Mouse (Mus musculus) hindbrain, embryonic 12.5 days (tissue): ENCODE measurements around the gene Sh3pxd2a. TPM values are rescaled to one million over a fixed set of nuclear protein-coding genes. Genes with fewer than 3 reads are reported as not detected.

ENCODE experiments used
- ATAC-seq: fragments of 200-750 bp; cut with Nextera tagmentation; 2 replicates; pipeline ENCODE4 v1.8.0; 2017; ENCODE audit warnings: moderate TSS enrichment; ENCODE audit not compliant: low FRiP score
- H3K27ac ChIP-seq: fragments of 300-500 bp; sonication (generic); 2 replicates; pipeline ENCODE4 v1.5.1; 2016; ENCODE audit warnings: mild to moderate bottlenecking
- H3K27me3 ChIP-seq: fragments of 300-500 bp; sonication (generic); 2 replicates; pipeline ENCODE4 v1.6.1; 2016; ENCODE audit warnings: mild to moderate bottlenecking
- H3K36me3 ChIP-seq: fragments of 300-500 bp; sonication (generic); 2 replicates; pipeline ENCODE4 v1.6.1; 2016; ENCODE audit warnings: mild to moderate bottlenecking
- H3K4me1 ChIP-seq: fragments of 300-500 bp; sonication (generic); 2 replicates; pipeline ENCODE4 v1.6.1; 2016
- H3K4me2 ChIP-seq: fragments of 300-500 bp; sonication (generic); replicated peaks from 2 replicates; pipeline ENCODE4 v1.6.1; 2016; ENCODE audit warnings: mild to moderate bottlenecking
- H3K4me3 ChIP-seq: fragments of 300-500 bp; sonication (generic); 2 replicates; pipeline ENCODE4 v1.5.1; 2016; ENCODE audit warnings: mild to moderate bottlenecking
- H3K9ac ChIP-seq: fragments of 300-500 bp; sonication (generic); 2 replicates; pipeline ENCODE4 v1.6.1; 2016; ENCODE audit warnings: mild to moderate bottlenecking, moderate library complexity
- H3K9me3 ChIP-seq: fragments of 300-500 bp; sonication (generic); replicated peaks from 2 replicates; pipeline ENCODE4 v1.6.1; 2016; ENCODE audit warnings: mild to moderate bottlenecking
- WGBS: fragments of 180-500 bp; shearing (Covaris S2); methylation state at CpG from one replicate; pipeline ENCODE4 v1.1.7; 2016; 5-methylcytosine and 5-hydroxymethylcytosine counted together
- polyA plus RNA-seq: library from polyadenylated mRNA; unstranded; fragments of >200 nt; fragmentation: Nextera tagmentation; extraction: Ambion mirVana; gene quantifications from 2 replicates; pipeline ENCODE4 v1.2.1, GENCODE M21; 2016

Sh3pxd2a gene
- polyA plus RNA-seq, 1 experiment from 2014 or later, result 3.9 TPM

DNA sequence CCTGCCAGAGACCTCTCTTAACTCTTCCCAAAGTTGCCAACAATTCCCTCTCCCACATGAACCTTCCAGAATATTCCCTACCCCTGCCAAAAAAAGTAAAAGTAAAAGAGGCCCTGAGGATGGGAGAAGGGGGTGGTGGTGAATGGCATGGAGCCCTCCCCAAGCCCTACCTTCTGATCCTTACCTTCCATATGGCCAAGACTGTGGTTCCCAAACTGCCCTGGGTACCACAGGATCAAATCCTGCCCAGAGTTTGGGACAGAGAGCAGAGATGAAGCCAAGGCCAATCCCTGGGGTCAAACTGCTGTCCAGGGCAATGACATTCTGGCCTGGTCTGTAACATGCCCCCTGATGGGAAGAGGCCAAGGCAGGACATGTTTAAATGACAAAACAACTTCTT lies 55.1 kb downstream of the Sh3pxd2a start:
- Histone ChIP-seq H3K9me3 (no peaks in the 10 kb centered on the region), H3K4me2 (no peak overlapping the region), H3K4me3 (no peak overlapping the region), H3K27ac (no peak overlapping the region), H3K4me1 (peaks cover 10% of the 10 kb centered on the region; the same call in 1 of the 2 replicates), H3K36me3 (no peaks in the 10 kb centered on the region), H3K9ac (no peak overlapping the region), H3K27me3 (no peaks in the 10 kb centered on the region)
- no peak for ATAC-seq

- Histone ChIP-seq H3K4me1 (peaks cover 10% of the 10 kb centered on the region; the same call in 1 of the 2 replicates), H3K4me3 (no peak overlapping the region), H3K9me3 (no peaks in the 10 kb centered on the region), H3K4me2 (no peak overlapping the region), H3K27me3 (no peaks in the 10 kb centered on the region), H3K27ac (no peak overlapping the region), H3K36me3 (no peaks in the 10 kb centered on the region), H3K9ac (no peak overlapping the region)
- 59% methylated on average over 7 of the region's 7 CpGs for WGBS
- no peak for ATAC-seq
Measured at GRCm38 (mm10) chr19:47408656-47409055, 55.5 kb downstream of the Sh3pxd2a start.

GRCm38 (mm10) chr19:47407332-47407731 lies 56.9 kb downstream of the Sh3pxd2a start:
- Histone ChIP-seq H3K9ac (no peak overlapping the region), H3K36me3 (no peaks in the 10 kb centered on the region), H3K9me3 (no peaks in the 10 kb centered on the region), H3K4me1 (peaks cover 12% of the 10 kb centered on the region), H3K27ac (no peak overlapping the region), H3K4me2 (no peak overlapping the region), H3K27me3 (no peaks in the 10 kb centered on the region), H3K4me3 (no peak overlapping the region)
- 88% methylated on average over 6 of the region's 6 CpGs for WGBS
- ATAC-seq, result no peak

- 87% methylated on average over 6 of the region's 6 CpGs for WGBS
- Histone ChIP-seq H3K4me2 (no peak overlapping the region), H3K27ac (no peak overlapping the region), H3K4me3 (no peak overlapping the region), H3K4me1 (peaks cover 12% of the 10 kb centered on the region), H3K9me3 (no peaks in the 10 kb centered on the region), H3K9ac (no peak overlapping the region), H3K27me3 (no peaks in the 10 kb centered on the region), H3K36me3 (no peaks in the 10 kb centered on the region)
- ATAC-seq, result no peak
Measured at GRCm38 (mm10) chr19:47406524-47406923, 57.7 kb downstream of the Sh3pxd2a start.

DNA sequence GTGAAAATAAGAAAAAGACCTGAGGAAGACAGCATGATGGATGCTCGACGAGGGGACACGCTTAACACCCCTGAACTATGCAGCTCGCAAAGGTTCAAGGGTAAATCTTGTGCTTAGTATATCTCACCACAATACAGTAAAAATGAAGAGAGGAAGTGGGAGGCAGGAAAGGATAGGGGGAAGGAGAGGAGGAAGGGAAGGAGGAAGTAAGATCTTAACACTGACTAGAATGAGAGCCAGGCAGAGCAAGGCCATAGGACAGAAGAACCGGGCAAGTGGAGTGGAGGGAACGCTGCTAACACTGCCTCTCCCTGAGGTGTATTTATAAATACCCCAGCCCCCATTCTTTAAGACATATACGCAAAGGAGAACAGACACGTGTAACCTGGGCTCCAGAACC lies 58.7 kb downstream of the Sh3pxd2a start:
- Histone ChIP-seq H3K4me1 (peaks cover 17% of the 10 kb centered on the region), H3K4me2 (no peak overlapping the region), H3K9me3 (no peaks in the 10 kb centered on the region), H3K9ac (no peak overlapping the region), H3K27ac (no peak overlapping the region), H3K36me3 (no peaks in the 10 kb centered on the region), H3K27me3 (no peaks in the 10 kb centered on the region), H3K4me3 (no peak overlapping the region)
- no peak for ATAC-seq
- WGBS, result 92% methylated on average over 8 of the region's 8 CpGs

- 60% methylated on average over 3 of the region's 3 CpGs for WGBS
- H3K27ac ChIP-seq, result 0 out of 2 replicates have a peak overlapping the region, but pooled peaks have one; percentile 30
- no peak overlapping the region for H3K4me2 ChIP-seq
- H3K4me1 ChIP-seq, result peaks cover 14% of the 10 kb centered on the region
- H3K4me3 ChIP-seq, result no peak overlapping the region
- no peaks in the 10 kb centered on the region for H3K9me3 ChIP-seq
- H3K27me3 ChIP-seq, result no peaks in the 10 kb centered on the region
- H3K36me3 ChIP-seq, result no peaks in the 10 kb centered on the region
- no peak for ATAC-seq
- H3K9ac ChIP-seq, result no peak overlapping the region
Measured at GRCm38 (mm10) chr19:47403391-47404379, 60.5 kb downstream of the Sh3pxd2a start.

GRCm38 (mm10) chr19:47402976-47403375 lies 61.2 kb downstream of the Sh3pxd2a start:
- H3K36me3 ChIP-seq, result no peaks in the 10 kb centered on the region
- H3K9me3 ChIP-seq, result no peaks in the 10 kb centered on the region
- peaks cover 16% of the 10 kb centered on the region for H3K4me1 ChIP-seq
- no peak overlapping the region for H3K9ac ChIP-seq
- H3K27ac ChIP-seq, result no peak overlapping the region
- H3K27me3 ChIP-seq, result no peaks in the 10 kb centered on the region
- no peak for ATAC-seq
- no peak overlapping the region for H3K4me3 ChIP-seq
- H3K4me2 ChIP-seq, result no peak overlapping the region
- 38% methylated on average over 6 of the region's 6 CpGs for WGBS

DNA sequence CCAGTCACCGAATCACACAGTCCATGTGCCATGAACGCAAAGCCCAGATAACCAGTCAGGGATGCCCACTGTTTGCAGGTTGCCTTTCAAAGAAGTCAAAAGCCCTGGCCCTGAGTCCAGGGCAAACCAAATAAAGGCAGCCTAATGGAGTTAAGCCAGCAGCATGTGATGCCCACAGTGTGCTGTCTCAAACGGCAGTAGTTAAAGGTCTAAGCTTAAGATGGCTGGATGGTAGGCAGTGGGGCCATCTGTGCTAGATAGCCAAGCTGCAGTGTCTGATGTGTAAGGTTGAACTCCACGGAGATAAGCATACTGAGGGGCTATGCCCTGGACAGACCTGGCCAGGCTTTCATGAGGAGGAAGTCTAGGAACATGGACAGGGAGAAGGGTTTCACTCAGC lies 61.7 kb downstream of the Sh3pxd2a start:
- peaks cover 20% of the 10 kb centered on the region for H3K4me1 ChIP-seq
- H3K27me3 ChIP-seq, result no peaks in the 10 kb centered on the region
- no peak overlapping the region for H3K4me3 ChIP-seq
- H3K9ac ChIP-seq, result no peak overlapping the region
- no peaks in the 10 kb centered on the region for H3K36me3 ChIP-seq
- ATAC-seq, result no peak
- no peaks in the 10 kb centered on the region for H3K9me3 ChIP-seq
- H3K27ac ChIP-seq, result no peak overlapping the region
- H3K4me2 ChIP-seq, result no peak overlapping the region
- 80% methylated on average over 4 of the region's 4 CpGs for WGBS

DNA sequence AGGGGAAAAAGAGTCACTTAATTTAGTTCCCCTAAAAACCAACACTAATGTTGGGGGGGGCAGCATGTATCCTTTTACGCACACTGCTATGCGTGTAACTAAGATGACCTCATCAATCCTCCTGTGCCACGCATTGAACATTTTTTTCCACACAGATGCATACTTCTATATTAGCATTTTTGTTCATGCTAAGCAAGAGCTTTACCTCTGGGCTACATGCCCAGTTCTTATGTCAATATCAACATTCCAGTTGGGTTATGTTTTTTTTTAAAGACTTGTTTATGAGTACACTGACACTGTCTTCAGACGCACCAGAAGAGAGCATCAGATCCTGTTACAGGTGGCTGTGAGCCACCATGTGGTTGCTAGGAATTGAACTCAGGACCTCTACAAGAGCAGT lies 64.5 kb downstream of the Sh3pxd2a start:
- H3K9me3 ChIP-seq, result no peaks in the 10 kb centered on the region
- H3K27me3 ChIP-seq, result no peaks in the 10 kb centered on the region
- 0 out of 2 replicates have a peak, but pooled peaks cover 4% of the 10 kb centered on the region for H3K36me3 ChIP-seq
- H3K4me2 ChIP-seq, result no peak overlapping the region
- ATAC-seq, result no peak
- peaks cover 20% of the 10 kb centered on the region for H3K4me1 ChIP-seq
- H3K27ac ChIP-seq, result no peak overlapping the region
- no peak overlapping the region for H3K4me3 ChIP-seq
- 84% methylated on average over 4 of the region's 4 CpGs for WGBS
- no peak overlapping the region for H3K9ac ChIP-seq

DNA sequence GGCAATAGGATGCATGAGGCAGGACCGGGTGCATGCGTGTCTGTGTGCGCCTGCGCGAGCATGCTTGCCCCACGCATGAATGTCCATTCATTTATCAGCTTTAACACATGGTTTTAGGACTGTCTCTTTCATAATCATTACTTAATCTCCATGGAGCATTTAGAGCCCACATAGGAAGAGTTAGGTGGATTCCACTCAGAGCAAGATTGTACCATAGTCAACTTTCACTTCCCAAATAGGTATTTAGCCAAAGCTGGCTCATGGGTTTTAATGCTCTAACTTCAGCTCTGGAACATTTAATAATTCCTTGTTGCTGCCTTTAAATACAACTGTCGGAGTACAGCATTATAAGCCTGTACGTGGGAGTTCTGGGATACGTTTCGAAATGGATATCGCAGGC lies 65.2 kb downstream of the Sh3pxd2a start:
- ATAC-seq, result no peak
- H3K27ac ChIP-seq, result no peak overlapping the region
- H3K9me3 ChIP-seq, result no peaks in the 10 kb centered on the region
- peaks cover 20% of the 10 kb centered on the region for H3K4me1 ChIP-seq
- 0 out of 2 replicates have a peak, but pooled peaks cover 4% of the 10 kb centered on the region for H3K36me3 ChIP-seq
- no peaks in the 10 kb centered on the region for H3K27me3 ChIP-seq
- 93% methylated on average over 11 of the region's 11 CpGs for WGBS
- no peak overlapping the region for H3K9ac ChIP-seq
- H3K4me2 ChIP-seq, result no peak overlapping the region
- no peak overlapping the region for H3K4me3 ChIP-seq

GRCm38 (mm10) chr19:47397882-47398671 lies 66.1 kb downstream of the Sh3pxd2a start:
- Histone ChIP-seq H3K4me2 (no peak overlapping the region), H3K36me3 (0 out of 2 replicates have a peak, but pooled peaks cover 4% of the 10 kb centered on the region), H3K4me1 (peaks cover 16% of the 10 kb centered on the region), H3K4me3 (no peak overlapping the region), H3K27me3 (no peaks in the 10 kb centered on the region), H3K27ac (peak overlapping the region; percentile 60), H3K9ac (no peak overlapping the region), H3K9me3 (no peaks in the 10 kb centered on the region)
- no peak for ATAC-seq
- 49% methylated on average over 18 of the region's 18 CpGs for WGBS

DNA sequence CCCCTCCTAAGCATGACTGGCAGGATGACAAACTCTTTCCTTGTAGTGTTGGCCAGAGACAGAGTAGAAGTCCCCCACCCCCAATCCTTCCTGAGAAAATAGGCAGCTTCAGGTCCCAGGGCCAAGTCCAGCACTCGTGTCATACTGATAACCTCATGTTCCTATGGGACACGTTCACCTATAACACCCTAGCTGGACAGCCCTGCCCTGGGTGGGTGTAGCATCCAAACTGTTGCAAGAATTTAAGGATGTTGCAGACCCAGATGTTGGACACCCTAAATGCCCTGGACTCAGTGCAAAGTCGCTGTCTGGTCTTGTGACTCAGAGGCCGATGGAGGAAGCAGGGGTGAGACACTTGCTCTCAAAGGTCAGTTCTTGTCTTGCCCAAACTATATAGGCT lies 68.9 kb downstream of the Sh3pxd2a start:
- Histone ChIP-seq H3K36me3 (0 out of 2 replicates have a peak, but pooled peaks cover 4% of the 10 kb centered on the region), H3K4me2 (no peak overlapping the region), H3K27me3 (no peaks in the 10 kb centered on the region), H3K9ac (no peak overlapping the region), H3K4me1 (peaks cover 10% of the 10 kb centered on the region), H3K27ac (no peak overlapping the region), H3K4me3 (no peak overlapping the region), H3K9me3 (no peaks in the 10 kb centered on the region)
- no peak for ATAC-seq
- 81% methylated on average over 4 of the region's 4 CpGs for WGBS
